Mouse (Mus musculus): Measurements from ENCODE around the gene Galk2.

Galk2 gene

DNA sequence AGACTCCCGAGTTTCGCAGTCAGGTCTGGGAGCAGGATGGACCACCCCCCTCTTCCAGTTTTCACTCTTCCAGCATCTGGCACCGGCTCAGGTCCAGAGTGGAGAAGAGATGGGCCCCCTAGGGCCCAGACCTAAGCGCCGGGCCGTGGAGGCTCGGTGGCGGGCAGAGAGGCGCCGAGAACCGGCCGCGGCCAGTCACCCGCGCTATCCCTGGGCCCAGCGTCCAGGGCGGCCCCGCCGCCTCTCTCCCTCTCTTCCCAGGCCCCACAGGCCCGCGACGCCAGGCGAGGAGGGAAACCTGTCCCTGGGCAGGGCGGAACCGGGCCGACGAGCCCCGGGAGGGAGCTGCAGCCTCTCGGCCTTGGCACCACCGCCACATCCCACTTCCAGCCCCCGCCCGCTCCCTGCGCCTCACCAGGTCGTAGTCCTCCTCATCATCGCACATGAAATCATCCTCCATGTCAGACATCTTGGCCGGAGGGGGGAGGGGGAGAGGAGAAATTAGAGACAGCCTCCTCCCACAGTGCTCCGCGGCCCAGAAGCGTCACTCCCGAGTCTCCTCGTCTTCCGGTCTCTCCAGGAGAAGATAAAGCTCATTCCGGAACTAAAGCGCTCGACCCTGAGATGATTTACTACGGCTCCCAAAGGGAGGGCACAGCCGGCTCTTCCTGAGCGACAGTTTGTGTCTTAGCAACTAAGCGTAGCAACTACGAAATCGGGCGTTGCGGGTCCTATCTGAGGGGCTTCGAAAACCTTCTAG lies at the start of gene Galk2, which contains the start of gene Cops2:
Gene Galk2, plus strand, starts transcription at position 589 of the 760 bp plus-strand sequence.
Gene Cops2, minus strand, starts transcription at position 619 of the 760 bp plus-strand sequence.
- DNase-seq, result peak; percentile 95

DNA sequence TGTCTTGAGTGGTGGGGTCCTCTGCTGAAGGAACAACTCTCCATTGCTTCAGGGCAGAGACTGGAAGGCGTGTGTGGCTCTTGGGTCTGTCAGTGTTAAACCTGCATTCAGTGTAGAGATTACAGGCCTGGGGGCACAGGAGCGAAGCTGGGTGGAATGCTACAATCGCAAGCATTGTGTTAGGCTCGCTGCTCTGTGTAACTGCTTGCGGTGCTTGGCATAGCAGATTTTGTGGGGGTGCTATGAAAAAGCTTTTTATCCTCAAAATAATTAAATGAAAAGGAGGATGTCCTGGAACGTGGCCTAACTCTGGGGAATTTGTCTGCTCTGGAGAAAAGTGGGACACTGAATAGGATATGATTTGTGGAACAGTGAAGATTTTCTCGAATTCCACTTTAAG lies 49.4 kb upstream of the Galk2 start:
- no peak for DNase-seq

DNA sequence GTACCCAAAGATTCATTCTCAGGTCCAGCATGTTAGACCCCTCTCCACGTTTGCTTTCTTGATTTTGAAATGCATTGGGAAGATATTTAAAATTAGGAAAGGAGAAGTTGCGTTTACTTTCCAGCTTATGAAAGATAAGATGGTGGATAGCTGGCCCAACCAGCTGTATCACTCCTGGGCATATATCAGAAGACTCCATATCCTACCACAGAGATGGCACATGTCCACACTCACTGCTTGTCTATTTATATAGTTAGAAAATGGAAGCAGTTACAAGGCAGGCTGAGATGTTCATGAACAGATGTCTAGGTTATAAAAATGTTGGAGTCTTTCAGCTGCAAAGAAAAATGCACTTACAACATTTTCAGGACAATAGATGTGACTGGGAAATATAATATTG lies 47.6 kb upstream of the Galk2 start:
- DNase-seq, result no peak

DNA sequence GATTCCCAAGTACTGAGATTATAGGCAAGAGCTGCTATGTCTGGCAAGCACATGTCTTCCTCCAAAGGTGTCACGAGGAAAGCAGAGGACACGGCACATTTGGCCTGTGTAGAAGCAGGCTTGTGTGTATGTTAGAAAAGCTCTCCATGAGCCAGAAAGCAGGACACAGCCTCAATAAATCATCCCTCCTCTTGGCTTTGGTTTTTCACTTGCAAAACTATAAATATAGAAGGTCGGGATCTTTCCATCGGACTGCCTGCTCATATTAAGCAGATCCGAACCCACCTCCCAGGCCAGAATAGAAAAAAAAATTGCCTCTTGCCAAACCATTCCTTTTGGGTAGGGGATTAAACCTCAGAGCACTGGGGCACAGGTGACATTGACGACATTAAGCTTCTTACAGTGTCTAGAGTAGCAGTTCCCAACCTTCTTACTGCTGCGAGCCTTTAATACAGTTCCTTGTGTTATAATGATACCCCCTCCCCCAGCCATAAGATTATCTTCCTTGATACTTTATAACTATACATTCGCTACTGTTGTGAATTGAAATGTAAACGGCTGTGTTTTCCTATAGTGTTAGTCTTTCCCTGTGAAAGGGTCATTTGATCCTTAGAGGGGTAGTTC lies 44.8 kb upstream of the Galk2 start:
- no peak for DNase-seq

DNA sequence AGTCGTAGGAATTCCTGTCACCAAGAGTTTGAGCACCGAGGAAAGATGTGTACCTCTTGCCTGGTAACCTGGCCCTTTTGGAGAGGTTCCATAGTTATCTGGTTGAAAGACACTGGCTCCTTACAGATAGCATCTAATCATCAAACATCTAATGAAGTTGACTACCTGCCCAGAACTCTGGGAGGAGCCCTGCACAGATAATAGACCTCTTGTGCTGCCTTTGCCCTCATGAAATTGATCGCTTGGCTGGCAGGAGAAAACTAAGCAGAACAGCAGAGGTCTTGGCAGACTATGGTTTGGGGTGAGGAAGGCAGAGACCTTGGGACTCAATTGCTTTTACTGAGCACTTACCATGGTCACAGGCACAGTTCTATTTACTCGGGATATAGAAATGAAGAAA lies 38.5 kb upstream of the Galk2 start:
- DNase-seq, result no peak

DNA sequence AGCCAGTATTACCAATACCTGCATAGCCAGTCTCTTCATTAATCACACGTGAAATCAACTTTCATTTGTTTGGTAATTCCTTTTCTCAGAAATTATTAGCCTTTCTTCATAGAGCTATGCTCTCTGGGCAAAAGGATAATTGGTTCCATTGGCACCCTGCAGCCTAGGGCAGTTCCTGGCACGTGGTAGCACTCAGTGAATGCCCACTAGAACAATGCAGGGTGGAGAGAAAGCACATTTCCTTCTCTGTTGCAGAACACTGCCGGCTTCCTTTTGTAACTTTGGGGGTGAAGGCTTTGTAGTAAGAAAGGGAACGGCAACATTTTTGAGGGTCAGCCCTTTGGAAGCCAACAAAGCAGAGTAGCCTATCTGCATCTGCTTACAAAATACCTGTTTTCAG lies 32.7 kb upstream of the Galk2 start:
- no peak for DNase-seq

DNA sequence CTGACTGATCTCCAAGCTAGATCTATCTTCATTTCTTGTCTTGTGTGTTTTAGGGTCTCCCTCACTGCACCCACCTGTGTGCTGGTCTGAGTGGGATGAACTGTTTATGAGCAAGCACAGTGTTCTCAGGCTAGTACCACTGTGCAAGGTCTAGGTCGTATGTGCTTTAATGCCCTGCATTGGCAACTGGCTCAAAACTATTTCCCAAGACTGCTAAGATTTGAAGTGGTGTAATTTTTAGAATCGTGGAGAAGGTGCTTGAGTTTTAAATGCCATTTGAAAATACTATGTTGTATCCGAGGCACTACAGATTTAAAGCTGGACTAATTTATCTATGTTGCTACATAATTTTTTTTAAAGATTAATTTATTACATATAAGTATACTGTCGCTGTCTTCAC lies 31.0 kb upstream of the Galk2 start:
- DNase-seq, result no peak

DNA sequence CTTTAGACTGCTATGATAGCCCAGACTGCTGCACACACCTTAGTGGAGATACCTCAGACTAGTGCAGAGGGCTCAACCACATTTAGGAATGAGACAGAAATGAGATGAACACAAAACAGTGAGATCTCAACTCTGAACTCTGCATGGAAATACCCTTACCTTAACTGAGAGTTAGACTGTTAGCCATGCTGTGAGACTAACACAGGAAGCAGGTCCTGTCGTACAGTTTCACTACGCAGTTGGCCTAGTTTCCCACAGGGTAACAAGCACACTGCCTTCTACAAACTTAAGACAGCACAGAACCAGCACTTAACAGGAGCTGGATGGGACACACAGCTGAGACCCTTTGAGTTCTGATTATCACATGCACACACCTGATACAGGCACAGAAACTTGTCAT lies 29.0 kb upstream of the Galk2 start:
- no peak for DNase-seq

DNA sequence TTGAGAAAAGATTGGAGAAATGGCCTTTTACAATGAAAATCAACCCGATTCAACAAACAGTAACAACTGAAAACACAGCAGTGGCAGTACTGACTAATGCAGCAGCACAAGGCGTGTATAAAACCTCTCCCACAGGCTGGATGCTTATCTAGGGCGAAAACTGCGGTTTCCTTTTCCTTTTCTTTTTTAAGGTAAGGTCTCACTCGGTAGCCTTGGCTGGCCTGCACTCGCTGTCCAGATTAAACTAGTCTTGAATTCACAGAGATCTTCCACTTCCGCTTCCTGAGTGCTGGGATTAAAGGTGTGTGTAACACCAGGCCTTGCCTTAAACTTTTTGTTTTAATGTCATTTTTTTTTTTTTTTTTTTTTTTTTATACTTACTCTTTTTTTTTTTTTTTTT lies 20.8 kb upstream of the Galk2 start:
- DNase-seq, result no peak

DNA sequence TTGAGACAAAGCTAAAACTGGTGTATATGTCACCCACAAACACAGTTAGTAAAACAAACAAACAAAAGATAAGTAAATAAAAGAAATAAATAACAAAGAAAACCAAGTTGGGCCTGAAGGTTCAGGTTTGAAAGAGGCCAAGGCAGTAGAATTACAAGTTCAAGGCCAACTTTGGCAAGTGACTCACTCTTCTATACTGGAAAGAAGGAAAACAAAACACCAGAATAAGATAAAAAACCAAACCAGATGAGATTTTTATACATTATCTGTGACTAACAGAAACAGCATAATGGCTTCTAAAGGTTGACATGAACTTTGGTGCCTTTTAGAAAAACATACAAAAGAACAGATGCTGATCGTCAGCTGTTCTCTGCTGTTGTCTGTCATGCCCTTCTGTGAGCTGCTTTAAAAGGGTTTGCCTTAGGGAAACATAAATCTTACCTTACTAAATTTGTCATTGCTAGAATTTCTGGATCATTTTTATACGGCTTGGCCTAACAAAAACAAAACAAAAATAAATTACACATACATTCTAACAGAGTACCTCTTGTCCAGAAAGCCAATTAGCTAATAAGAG lies 20.1 kb upstream of the Galk2 start:
- no peak for DNase-seq

DNA sequence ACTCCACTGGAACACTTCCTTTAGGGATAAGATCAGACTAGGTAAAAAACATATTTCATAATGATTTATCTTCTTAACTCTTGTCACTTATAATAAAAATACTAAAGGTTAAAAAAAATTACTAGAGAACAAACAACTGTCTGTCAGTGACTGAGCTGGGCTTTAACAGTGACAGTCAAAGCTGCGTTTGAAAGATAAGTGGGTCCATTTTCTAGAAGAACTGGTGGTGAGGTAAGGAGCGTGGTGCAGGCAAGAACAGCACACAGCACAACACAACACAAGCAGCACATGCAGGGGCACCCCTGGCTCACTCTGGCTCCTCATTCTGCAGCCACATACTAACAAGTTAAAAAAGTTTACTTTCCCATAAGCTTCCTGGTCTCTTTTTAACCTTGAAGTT lies 7.7 kb upstream of the Galk2 start:
- no peak for DNase-seq

DNA sequence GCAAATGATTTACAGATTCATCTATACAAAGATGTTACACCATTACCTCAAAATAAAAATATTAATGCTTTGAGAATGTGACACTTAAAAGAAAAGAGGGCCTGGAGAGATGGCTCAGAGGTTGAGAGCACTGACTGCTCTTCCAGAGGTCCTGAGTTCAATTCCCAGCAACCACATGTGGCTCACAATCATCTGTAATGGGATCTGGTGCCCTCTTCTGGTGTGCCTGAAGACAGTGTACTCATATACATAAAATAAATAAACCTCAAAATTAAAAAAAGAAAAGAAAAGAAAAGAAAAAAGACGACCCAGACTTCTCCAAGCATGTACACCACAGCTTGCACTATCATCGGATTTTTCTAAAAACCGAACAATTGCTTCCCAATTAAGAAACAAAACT lies 1.2 kb upstream of the Galk2 start:
- no peak for DNase-seq

DNA sequence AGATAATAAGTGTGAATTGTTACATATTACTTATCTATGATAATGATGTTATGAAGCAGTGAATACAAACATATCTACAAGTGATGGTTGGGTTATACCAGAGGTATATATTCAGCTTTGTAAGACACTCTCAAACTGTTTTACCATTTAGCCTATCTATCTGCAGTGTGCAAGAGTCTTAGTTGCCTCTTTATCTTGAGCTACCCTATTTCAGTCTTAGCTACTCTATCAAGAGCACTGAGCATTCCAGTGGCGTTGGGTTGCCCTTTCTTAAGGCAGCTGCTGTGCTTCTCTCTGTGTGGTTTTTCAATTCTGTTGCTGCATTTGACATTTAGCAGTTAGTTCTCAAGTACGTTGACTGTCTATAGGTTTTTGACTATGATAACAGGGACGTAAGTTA lies 4.9 kb downstream of the Galk2 start:
- no peak for DNase-seq

DNA sequence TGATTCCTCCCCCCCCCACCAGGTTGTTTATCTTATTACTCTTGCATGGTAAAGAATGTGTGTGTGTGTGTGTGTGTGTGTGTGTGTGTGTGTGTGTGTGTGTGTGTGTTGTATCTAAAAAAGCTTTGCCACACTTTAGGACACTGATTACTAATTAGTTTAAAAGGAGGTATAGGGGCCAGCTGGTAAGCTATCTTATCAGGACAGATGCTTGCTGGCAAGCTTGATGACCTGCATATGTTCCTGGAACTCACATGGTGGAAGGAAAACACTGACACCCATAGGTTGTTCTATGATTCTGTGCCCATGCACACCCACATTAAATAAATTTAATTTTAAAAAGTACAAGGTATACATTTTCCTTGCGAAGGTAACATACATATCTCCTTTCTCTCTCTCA lies 5.6 kb downstream of the Galk2 start:
- no peak for DNase-seq

DNA sequence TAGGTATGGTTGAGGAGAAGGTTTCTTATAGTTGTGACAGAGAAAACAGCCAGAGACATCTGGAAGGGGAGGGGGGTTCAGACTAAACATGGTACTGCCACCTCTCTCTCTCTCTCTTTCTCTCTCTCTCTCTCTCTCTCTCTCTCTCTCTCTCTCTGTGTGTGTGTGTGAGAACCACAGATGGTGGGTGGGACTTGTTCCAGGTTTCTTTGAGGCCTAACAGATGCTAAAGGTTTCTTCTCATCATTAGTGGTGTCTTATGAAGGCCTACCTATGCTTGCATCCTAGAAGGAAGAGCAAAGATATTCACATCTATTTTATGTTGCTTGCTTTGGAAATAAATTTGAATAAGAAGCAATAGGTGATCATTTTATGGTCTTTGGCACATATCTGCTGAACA lies 6.7 kb downstream of the Galk2 start:
- no peak for DNase-seq

DNA sequence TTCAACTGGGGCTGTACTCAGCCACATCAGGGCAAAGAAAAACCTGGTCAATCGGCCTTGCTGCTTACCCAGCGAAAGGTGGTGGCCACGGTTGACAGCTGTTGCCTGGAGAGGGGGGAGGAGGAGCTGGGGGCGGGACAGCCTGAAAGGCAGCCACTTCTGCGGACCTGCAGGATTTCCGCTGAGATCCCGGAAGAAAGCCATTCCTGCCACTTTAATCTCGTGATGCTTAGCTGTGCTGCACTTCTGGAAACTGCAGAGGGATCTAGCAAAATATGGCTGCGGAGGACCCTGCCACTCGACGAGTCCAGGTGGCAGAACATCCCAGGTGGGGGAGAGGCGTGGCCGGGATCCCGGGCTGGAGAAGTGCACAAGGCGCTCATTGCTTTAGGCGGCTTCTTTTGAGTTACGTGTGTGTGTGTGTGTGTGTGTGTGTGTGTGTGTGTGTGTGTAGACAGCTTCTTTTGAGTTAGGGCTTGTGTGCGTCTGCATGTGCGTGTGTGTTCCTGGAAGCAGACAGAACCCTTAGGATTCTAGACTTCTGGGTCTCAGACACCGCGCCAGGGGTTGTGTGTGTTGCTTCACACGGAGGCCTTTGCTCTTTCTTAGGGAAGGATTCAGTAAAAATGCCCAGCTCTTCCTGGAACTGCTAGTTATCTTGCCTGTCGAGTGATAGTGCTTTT lies 7.3 kb downstream of the Galk2 start:
- DNase-seq, result peak; percentile 41

DNA sequence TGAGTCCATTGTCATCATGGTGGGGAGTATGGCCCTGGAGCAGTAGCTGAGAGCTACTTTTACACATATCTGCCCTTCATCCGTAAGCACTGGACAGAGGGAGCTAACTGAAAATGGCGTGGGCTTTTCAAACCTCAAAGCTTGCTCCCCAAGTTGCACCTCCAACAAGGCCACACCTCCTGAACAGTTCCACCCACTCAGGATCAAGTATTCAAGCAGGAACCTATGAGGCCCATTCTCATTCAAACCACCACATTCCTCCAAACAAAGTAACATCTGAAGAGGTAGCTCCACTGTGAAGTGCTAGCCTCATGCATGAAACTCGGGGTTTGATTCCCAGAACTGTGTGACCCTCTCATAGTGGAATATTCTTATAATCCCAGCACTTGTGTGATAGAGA lies 9.4 kb downstream of the Galk2 start:
- DNase-seq, result no peak

DNA sequence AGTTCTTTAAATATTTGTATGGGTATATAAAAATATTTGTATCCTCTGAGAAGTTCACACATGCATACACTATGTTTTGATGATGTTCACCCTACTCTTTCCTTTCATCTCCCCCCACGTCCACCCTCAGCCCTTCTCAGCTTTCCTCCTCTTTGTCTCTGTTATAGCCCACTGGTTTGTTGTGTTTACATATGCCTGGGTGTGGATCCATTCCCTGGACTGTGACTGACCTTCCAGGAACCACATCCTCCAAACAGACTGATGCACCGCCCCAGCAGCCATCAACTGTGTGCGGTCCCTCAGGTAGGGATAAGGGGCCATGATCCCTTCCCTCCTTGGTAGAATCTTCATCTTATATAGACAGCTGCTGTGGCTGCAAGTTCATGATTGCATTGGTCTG lies 11.2 kb downstream of the Galk2 start:
- no peak for DNase-seq

DNA sequence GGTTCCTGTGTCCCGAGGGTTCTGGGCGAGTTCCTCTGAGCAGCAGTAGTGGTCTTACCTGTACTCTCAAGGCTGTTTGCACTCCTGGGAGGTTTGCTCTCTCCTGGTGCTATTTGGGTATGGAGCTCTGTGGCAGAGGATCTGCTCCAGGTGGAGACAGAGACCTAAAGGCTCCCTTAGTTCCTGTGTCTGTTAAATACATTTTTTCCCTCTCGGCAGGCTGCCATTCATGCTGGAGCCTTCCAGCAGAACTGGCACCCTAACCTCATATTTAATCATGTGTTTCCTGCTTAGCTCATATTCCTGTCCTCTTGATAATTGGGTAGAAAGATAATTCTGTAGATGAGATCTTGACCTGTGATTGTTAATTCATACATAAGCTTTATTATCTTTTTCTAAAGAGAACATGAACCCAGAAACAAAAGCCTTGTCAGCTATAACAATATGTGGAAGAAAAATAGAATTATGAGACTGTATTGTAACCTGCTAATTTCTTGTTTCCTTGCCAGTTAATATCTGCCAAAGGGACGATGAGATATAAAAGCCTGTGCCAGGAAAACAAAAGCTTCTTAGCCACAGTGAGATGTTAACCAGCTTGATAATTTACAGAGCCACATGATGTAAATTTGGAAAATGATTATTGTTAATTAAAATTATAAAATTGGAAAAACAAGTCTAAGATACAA lies 27.1 kb downstream of the Galk2 start:
- peak; percentile 55 for DNase-seq

DNA sequence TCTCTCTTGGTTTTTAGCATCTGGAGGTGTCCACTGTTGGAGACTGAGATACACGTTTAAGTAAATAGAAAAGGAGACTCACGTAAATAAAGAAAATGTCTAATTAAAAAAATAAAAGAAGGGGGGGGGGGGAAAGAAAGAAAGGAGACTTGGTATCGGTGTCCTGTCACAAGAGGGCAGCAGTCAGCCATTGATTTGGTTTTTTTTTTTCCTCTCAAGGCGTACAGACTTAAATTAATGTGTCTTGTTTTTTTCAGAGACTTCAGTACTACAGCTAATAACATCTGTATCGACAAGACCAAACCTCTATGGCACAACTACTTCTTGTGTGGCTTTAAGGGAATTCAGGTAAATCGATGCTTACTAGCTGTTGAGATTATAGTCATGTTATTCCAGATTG lies 34.2 kb downstream of the Galk2 start:
- no peak for DNase-seq

DNA sequence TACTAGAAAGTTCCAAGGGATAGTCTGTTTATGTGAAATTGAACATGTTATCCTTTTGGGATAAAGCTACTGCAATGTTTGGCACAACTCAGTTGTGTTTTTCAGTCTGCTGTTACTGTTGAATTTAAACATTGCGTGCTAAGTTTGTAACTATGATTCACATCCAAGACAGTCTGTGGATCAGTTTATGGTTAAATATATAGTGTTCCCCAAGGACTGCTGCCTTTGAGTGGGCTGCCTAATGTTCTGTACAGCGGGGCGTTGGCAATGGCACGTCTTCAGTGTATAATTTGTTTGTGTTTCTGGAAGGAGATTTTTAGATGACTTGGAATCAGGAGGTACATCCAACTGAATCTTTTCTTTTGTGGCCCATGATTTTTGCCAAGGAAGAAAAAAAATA lies 36.2 kb downstream of the Galk2 start:
- DNase-seq, result no peak

DNA sequence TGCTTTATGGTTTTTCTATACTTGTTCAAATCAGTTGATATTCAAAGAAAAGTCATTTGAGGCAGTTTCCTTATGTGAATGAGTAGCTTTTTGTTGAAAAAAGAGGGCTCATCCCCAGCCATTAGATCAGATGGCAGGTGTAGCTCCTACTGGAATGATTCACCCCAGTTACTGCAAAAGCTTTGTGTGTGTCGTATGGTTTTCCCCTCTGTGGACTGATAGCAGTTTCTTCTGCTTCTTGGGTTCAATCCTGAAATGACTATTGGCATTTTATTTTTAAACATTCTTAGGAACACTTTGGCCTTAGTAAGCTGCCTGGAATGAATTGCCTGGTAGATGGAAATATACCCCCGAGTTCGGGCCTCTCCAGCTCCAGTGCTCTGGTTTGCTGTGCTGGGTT lies 37.4 kb downstream of the Galk2 start:
- DNase-seq, result no peak

DNA sequence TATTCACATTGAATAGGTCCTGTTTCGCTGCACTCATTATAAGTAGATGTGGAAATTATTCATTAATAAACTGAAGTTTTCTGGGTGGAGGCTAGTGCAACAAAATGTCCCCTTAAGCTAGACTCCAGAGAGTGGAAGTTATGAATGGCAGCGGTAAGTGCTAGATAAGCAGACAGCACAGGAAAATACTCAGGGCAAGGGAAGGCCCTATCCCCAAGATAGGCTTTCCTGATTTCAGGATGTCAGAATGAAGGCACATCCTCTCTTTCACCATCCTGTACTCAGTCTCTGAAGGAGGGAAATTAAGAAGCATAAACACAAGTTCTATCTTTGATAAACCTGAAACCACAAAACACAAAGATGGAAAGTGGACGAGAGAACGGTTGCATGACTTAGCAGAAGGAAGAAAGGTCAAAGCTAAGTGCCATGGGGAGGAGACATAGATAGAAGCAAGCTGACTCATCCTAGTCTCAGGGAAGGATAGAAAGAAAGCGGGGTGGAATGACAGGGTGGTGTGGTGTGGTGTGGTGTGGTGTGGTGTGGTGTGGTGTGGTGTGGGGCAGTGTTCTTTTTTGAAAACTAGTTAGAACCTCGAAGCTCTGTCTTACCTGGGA lies 42.0 kb downstream of the Galk2 start:
- no peak for DNase-seq
